Mouse (Mus musculus): Measurements from ENCODE around the gene Ccnb1.
"Not testable (repeated sequence)": the region's sequence is repeated elsewhere in the genome, so short reads cannot be mapped to it uniquely, and the experiment has no call there.

The Ccnb1 gene

DNA sequence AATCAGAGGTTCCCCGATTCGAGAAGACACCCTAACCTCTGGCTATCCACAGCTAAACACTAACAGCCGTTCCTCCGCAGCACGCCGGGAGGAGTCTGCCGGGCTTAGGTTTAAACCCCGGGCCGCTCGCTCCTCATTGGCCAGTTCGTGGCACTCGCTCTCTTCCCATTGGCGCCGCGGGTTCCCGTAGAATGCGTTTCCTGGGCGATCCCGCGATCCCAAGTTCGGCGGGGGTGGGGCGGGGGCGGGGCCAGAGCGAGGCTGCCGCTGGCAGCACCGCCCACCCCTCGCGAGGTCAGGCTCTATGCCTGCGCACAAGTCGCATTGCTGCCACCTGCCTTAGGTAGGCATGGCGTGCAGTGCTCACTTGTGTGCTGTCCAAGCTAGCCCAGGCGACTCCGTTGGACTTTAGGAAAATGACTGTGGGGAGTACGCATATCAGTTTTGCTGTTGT, at the start of gene Ccnb1:
Ccnb1 (minus strand) TSS at position 157 of the 454 bp plus-strand sequence.
- DNase-seq (ENCODE audit: low spot score): peak; percentile 95

GRCm38 (mm10) chr13:100834777-100835176, 48.4 kb upstream of the Ccnb1 start:
- no peak for DNase-seq (ENCODE audit: low spot score)

DNA sequence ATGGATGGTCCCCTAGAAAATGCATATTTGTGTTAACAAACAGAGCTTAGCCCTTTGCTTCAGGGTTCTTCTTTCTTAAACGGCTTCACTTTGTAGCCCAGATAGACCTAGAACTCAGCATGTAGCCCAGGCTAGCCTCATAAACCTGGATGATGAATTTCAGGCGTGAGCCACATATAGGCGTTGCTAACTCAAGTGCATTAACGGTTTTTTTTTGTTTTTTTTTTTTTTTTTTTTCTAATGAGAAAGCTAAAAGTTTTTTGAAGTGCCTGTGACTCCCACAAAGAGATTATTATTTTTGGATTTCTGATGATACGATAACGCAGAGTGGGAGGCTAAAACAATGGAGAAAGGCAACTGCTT, 47.3 kb upstream of the Ccnb1 start:
- no peak for DNase-seq (ENCODE audit: low spot score)

- DNase-seq (ENCODE audit: low spot score): peak; percentile 100
Observed at GRCm38 (mm10) chr13:100832741-100833639, 46.6 kb upstream of the Ccnb1 start, which contains the start of gene Slc30a5. Gene Slc30a5 (minus strand): TSS chr13:100833427.

- peak; percentile 32 for DNase-seq (ENCODE audit: low spot score)
Observed at GRCm38 (mm10) chr13:100832188-100832587, 45.8 kb upstream of the Ccnb1 start.

DNA sequence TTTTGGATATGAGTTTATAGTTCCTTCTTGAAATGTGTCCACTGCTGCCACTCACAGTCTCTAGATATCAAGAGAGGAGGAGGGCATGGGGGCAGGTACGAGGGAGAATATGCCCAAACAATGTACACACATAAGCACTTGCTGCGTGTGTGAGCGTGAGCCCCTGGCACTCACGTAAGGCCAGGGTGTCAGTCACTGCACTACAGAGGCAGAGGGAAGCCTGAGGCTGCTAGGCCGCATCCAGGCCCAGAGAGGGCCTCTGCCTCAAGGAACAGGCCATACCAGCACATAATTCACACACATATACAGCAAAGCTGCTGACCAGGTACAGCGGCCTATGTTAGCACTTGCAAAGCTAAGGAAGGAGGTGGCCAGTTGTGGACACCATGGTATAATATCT, 44.8 kb upstream of the Ccnb1 start:
- no peak for DNase-seq (ENCODE audit: low spot score)

DNA sequence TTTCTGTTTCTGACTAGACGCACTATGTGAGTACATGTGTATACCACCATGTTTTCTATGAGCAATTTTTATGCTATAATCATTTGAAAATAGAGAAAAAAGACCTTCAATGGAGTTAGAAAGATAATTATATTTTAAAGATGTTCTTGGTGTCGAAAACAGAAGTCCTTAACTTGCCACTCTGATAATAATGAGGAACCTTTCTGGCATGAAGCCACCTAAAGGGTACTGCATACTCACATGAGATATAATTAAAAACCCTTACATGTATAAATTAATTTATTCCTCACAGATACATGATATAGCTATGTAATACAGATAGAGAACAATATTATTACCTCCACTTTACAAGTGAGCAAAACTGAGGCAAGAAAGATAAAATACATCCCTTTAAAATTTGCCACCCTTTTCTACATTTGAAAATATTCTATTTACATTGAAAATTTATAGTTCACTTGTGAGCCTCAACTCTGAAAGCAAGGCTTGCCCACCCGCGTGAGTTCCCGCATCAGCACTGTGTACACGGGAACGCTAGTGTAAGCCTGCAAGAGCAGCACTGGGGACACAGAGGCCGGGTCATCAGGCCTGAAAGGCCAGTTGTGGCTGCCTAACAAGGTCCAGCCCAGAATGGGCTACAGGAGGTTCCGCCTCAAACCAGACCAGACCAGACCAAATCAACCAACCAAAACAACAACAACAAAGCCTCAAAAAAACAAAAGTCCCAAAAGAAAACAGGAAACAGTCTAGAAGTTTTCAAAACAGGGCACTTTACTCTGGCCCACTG, 39.4 kb upstream of the Ccnb1 start:
- DNase-seq (ENCODE audit: low spot score): no peak

GRCm38 (mm10) chr13:100824916-100825315, 38.5 kb upstream of the Ccnb1 start:
- no peak for DNase-seq (ENCODE audit: low spot score)

DNA sequence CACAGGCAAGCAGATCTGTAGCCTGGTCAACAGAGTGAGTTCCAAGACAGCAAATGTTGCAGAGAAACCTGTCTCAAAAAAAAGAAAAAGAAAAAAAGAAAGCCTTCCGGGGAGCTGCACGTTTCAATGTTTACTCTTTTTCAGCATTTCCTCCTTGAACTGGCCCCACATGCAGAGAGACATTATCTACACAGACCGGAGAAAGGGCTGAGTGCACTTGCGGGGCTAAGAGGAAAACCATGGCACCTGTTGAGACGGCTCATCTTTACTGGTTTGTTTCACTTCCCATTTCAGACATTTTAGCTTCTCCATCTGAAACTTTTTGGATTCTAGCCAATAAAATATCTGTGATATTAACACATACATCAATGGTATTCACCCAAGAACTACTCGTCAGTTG, 37.9 kb upstream of the Ccnb1 start:
- DNase-seq (ENCODE audit: low spot score): no peak

DNA sequence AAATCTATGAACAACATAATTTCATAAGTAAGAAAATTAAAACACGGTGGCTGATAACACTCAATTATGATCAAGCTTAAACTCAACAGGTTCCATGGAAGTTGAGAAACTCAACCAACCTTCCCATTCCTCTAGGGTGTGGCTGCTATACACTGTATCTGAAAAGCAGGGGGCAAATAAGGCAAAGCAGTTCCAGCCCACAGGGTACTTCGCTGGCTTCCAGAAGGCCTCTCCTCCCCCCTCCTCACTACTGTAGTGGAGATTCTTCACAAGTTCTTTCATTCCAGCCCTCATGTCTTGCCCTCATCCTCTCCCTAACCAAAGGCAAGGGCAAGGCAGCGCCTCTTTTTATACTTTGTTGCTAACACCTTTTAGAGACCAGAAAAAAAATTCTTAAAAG, 37.5 kb upstream of the Ccnb1 start:
- DNase-seq (ENCODE audit: low spot score): no peak

- DNase-seq (ENCODE audit: low spot score): no peak
Observed at GRCm38 (mm10) chr13:100814451-100814850, 28.1 kb upstream of the Ccnb1 start.

GRCm38 (mm10) chr13:100805776-100806175, 19.4 kb upstream of the Ccnb1 start:
- no peak for DNase-seq (ENCODE audit: low spot score)

GRCm38 (mm10) chr13:100797171-100797570, 10.8 kb upstream of the Ccnb1 start:
- no peak for DNase-seq (ENCODE audit: low spot score)

DNA sequence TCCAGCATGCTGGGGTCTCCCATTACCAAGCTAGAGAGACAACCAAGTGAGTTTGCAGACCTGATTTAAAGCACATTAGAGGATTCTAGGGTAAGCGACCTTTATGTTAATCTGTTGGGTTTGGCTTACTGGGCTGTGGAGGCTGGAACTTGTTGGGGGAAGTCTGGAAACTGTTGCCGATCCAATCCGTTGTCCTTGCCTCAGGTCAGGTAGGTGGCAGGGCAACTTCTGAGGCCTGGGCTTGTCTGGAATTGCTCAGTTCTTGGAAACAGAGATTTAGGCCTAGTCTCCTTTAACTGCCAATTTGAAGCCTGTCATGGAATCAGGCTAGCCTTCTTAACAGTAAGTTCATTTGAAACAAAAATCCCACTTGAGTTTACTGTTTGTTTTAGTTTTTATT, 2.7 kb upstream of the Ccnb1 start:
- no peak for DNase-seq (ENCODE audit: low spot score)

DNA sequence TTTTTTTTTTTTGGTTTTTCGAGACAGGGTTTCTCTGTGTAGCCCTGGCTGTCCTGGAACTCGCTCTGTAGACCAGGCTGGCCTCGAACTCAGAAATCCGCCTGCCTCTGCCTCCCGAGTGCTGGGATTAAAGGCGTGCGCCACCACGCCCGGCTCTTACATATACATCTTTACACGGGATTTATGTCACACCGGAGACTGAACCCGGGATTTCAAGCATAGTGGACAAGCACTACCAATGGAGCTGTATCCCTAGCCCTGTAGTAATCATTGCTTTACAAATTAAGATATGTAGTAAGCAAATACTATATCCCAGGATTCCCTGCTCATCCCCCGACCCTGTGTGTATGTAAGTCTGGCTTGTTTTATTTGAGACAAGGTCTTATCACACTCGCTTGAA, 1.7 kb upstream of the Ccnb1 start:
- not testable (repeated sequence) for DNase-seq (ENCODE audit: low spot score)

GRCm38 (mm10) chr13:100787316-100788010, 1.1 kb upstream of the Ccnb1 start:
- DNase-seq (ENCODE audit: low spot score): no peak

DNA sequence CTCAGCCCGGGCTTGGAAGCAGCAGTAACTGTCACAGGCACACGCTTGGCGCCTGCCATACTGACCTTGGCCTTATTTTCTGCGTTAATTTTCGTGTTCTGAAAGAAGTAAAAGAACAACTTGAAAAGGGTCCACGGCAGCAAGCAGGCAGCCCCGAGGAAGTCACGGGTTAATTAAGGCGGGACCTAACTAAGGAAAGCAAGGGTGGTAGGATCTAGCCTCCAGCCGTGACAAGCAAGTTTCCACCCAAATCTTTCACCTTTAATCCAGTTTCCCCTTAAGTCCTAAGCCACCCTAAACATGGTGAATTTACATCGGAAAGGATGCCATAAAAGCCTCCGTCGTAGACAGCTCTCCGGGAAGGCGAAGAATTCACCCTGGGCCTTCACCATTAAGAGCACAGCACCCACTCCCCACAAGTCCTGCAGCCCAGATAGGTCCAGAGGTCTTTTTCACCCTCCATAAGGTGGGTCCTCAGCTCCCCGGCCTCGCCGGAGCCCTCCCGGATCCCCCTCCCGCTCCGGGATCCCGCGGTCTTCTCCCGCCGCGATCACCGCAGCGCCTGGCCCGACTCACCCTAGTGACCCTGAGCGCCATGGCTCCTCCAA, 460 bp downstream of the Ccnb1 start:
- DNase-seq (ENCODE audit: low spot score): peak; percentile 46

GRCm38 (mm10) chr13:100777491-100777890, 8.9 kb downstream of the Ccnb1 start:
- peak; percentile 78 for DNase-seq (ENCODE audit: low spot score)

GRCm38 (mm10) chr13:100776710-100777109, 9.7 kb downstream of the Ccnb1 start:
- no peak for DNase-seq (ENCODE audit: low spot score)

- no peak for DNase-seq (ENCODE audit: low spot score)
Observed at GRCm38 (mm10) chr13:100776056-100776419, 10.3 kb downstream of the Ccnb1 start.

- peak; percentile 88 for DNase-seq (ENCODE audit: low spot score)
Observed at GRCm38 (mm10) chr13:100775252-100776055, 10.9 kb downstream of the Ccnb1 start, which contains the start of gene Cenph. Gene Cenph (minus strand): TSS chr13:100775899.
